Mouse (Mus musculus) megakaryocyte, embryonic 14.5 days (primary cell): ENCODE data around the gene Irx3.

Source experiments
- FLI1 ChIP-seq: IDR thresholded peaks from 2 replicates; pipeline ENCODE4 v1.6.1; 2012; ENCODE audit warnings: low read length, inconsistent platforms, mixed read lengths
- GATA1 ChIP-seq: IDR thresholded peaks from 3 replicates; pipeline ENCODE4 v1.6.1; 2012; ENCODE audit warnings: mixed read lengths, low read length, inconsistent platforms, borderline replicate concordance

GRCm38 (mm10) chr8:91849984-91850383 lies 48.1 kb upstream of the Irx3 start:
- TF ChIP-seq GATA1 (no peak), FLI1 (no peak)
